Mouse (Mus musculus): Measurements from ENCODE around the gene Slc12a4. TPM values are rescaled to one million over a fixed set of nuclear protein-coding genes. Genes with fewer than 3 reads are reported as not detected.

The Slc12a4 gene
- total and polyA plus RNA-seq, 3 experiments: 35.0 to 54.6 (median 38.1) TPM

- peak overlapping the region; percentile 99 for H3K9ac ChIP-seq (ENCODE audit: low read depth, low read length)
- no peak; the same call in 1 of the 2 replicates for TF ChIP-seq EP300 (IDR thresholded peaks at IDR 0.05; ENCODE audit: insufficient read depth, low read depth, low read length)
- no peaks in the 10 kb centered on the region for H3K36me3 ChIP-seq (ENCODE audit: control insufficient read depth, insufficient read depth, low read length)
- no peak for DNase-seq
- WGBS: under 1% methylated on average over 40 of the region's 40 CpGs
- intact Hi-C loops (cut with DNase I): loop anchor here (2.0 kb wide), 1 partner anchor 27 kb away; the partner anchor contains the start of gene Psmb10
- H3K4me3 ChIP-seq: peak overlapping the region; percentile 95
- peak overlapping the region; percentile 95 for H3K27ac ChIP-seq
- H3K4me1 ChIP-seq (ENCODE audit: control insufficient read depth, insufficient read depth, low read length): peaks cover 16% of the 10 kb centered on the region
- peaks cover 1% of the 10 kb centered on the region; the same call in 1 of the 2 replicates for H3K79me2 ChIP-seq (replicated peaks; ENCODE audit: control insufficient read depth, insufficient read depth, low read length)
- H3K27me3 ChIP-seq (ENCODE audit: control insufficient read depth, insufficient read depth, low read length): no peaks in the 10 kb centered on the region
Observed at GRCm38 (mm10) chr8:105965266-105965904, 512 bp downstream of the Slc12a4 start.

- H3K79me2 ChIP-seq (replicated peaks; ENCODE audit: control insufficient read depth, insufficient read depth, low read length): peaks cover 1% of the 10 kb centered on the region; the same call in 1 of the 2 replicates
- intact Hi-C loops (cut with DNase I): loop anchor here (2.0 kb wide), 1 partner anchor 26 kb away; the partner anchor contains the start of gene Psmb10
- no peak for DNase-seq
- H3K9ac ChIP-seq (ENCODE audit: low read depth, low read length): peak overlapping the region; percentile 99
- H3K27me3 ChIP-seq (ENCODE audit: control insufficient read depth, insufficient read depth, low read length): no peaks in the 10 kb centered on the region
- H3K4me1 ChIP-seq (ENCODE audit: control insufficient read depth, insufficient read depth, low read length): peaks cover 19% of the 10 kb centered on the region
- H3K36me3 ChIP-seq (ENCODE audit: control insufficient read depth, insufficient read depth, low read length): no peaks in the 10 kb centered on the region
- H3K4me3 ChIP-seq: peak overlapping the region; percentile 95
- H3K27ac ChIP-seq: peak overlapping the region; percentile 95
- WGBS: 31% methylated on average over 12 of the region's 12 CpGs
- TF ChIP-seq EP300 (IDR thresholded peaks at IDR 0.05; ENCODE audit: insufficient read depth, low read depth, low read length): no peak
- no peak for TF ChIP-seq CTCF (IDR thresholded peaks at IDR 0.05)
- no peak for TF ChIP-seq POLR2A (IDR thresholded peaks at IDR 0.05; ENCODE audit: insufficient read depth, low read depth, low read length)
Observed at GRCm38 (mm10) chr8:105964506-105965265, 1.2 kb downstream of the Slc12a4 start.

GRCm38 (mm10) chr8:105961536-105961935 lies 4.4 kb downstream of the Slc12a4 start:
- peaks cover 28% of the 10 kb centered on the region for H3K4me1 ChIP-seq (ENCODE audit: control insufficient read depth, insufficient read depth, low read length)
- intact Hi-C loops (cut with DNase I): no loop called here
- no peak overlapping the region for H3K27ac ChIP-seq
- DNase-seq: no peak
- no peak overlapping the region for H3K4me3 ChIP-seq
- peaks cover 6% of the 10 kb centered on the region for H3K36me3 ChIP-seq (ENCODE audit: control insufficient read depth, insufficient read depth, low read length)
- no peaks in the 10 kb centered on the region for H3K27me3 ChIP-seq (ENCODE audit: control insufficient read depth, insufficient read depth, low read length)
- TF ChIP-seq EP300 (IDR thresholded peaks at IDR 0.05; ENCODE audit: insufficient read depth, low read depth, low read length) (no peak), CTCF (IDR thresholded peaks at IDR 0.05) (no peak), POLR2A (IDR thresholded peaks at IDR 0.05; ENCODE audit: insufficient read depth, low read depth, low read length) (no peak)
- 74% methylated on average over 10 of the region's 10 CpGs for WGBS
- H3K79me2 ChIP-seq (replicated peaks; ENCODE audit: control insufficient read depth, insufficient read depth, low read length): peaks cover 1% of the 10 kb centered on the region; the same call in 1 of the 2 replicates
- H3K9ac ChIP-seq (ENCODE audit: low read depth, low read length): no peak overlapping the region

GRCm38 (mm10) chr8:105961101-105961500 lies 4.8 kb downstream of the Slc12a4 start:
- DNase-seq: no peak
- TF ChIP-seq CTCF (IDR thresholded peaks at IDR 0.05): no peak
- intact Hi-C loops (cut with DNase I): no loop called here
- H3K9ac ChIP-seq (ENCODE audit: low read depth, low read length): no peak overlapping the region
- H3K36me3 ChIP-seq (ENCODE audit: control insufficient read depth, insufficient read depth, low read length): peaks cover 6% of the 10 kb centered on the region
- no peak overlapping the region for H3K4me3 ChIP-seq
- H3K4me1 ChIP-seq (ENCODE audit: control insufficient read depth, insufficient read depth, low read length): peaks cover 28% of the 10 kb centered on the region
- H3K27me3 ChIP-seq (ENCODE audit: control insufficient read depth, insufficient read depth, low read length): no peaks in the 10 kb centered on the region
- 86% methylated on average over 14 of the region's 14 CpGs for WGBS
- H3K79me2 ChIP-seq (replicated peaks; ENCODE audit: control insufficient read depth, insufficient read depth, low read length): peaks cover 1% of the 10 kb centered on the region; the same call in 1 of the 2 replicates
- no peak overlapping the region for H3K27ac ChIP-seq

GRCm38 (mm10) chr8:105959350-105959749 lies 6.5 kb downstream of the Slc12a4 start:
- no peak overlapping the region for H3K9ac ChIP-seq (ENCODE audit: low read depth, low read length)
- TF ChIP-seq EP300 (IDR thresholded peaks at IDR 0.05; ENCODE audit: insufficient read depth, low read depth, low read length) (no peak), POLR2A (IDR thresholded peaks at IDR 0.05; ENCODE audit: insufficient read depth, low read depth, low read length) (no peak), CTCF (IDR thresholded peaks at IDR 0.05) (no peak)
- WGBS: 60% methylated on average over 7 of the region's 7 CpGs
- intact Hi-C loops (cut with DNase I): no loop called here
- H3K4me1 ChIP-seq (ENCODE audit: control insufficient read depth, insufficient read depth, low read length): peaks cover 22% of the 10 kb centered on the region
- H3K36me3 ChIP-seq (ENCODE audit: control insufficient read depth, insufficient read depth, low read length): peaks cover 6% of the 10 kb centered on the region
- peak overlapping the region; percentile 9; the same call in 1 of the 2 replicates for H3K27ac ChIP-seq
- H3K79me2 ChIP-seq (replicated peaks; ENCODE audit: control insufficient read depth, insufficient read depth, low read length): no peaks in the 10 kb centered on the region
- no peak overlapping the region for H3K4me3 ChIP-seq
- no peaks in the 10 kb centered on the region for H3K27me3 ChIP-seq (ENCODE audit: control insufficient read depth, insufficient read depth, low read length)
- DNase-seq: peak; percentile 59 to 60

- Histone ChIP-seq H3K27me3 (ENCODE audit: control insufficient read depth, insufficient read depth, low read length) (no peaks in the 10 kb centered on the region), H3K4me3 (no peak overlapping the region), H3K4me1 (ENCODE audit: control insufficient read depth, insufficient read depth, low read length) (peaks cover 18% of the 10 kb centered on the region), H3K36me3 (ENCODE audit: control insufficient read depth, insufficient read depth, low read length) (peaks cover 6% of the 10 kb centered on the region), H3K79me2 (replicated peaks; ENCODE audit: control insufficient read depth, insufficient read depth, low read length) (no peaks in the 10 kb centered on the region), H3K27ac (peak overlapping the region; percentile 53), H3K9ac (ENCODE audit: low read depth, low read length) (no peak overlapping the region)
- peak; percentile 67 for TF ChIP-seq CTCF (IDR thresholded peaks at IDR 0.05)
- 0 out of 2 replicates have a peak, but pooled peaks have one; percentile 58 for TF ChIP-seq EP300 (IDR thresholded peaks at IDR 0.05; ENCODE audit: insufficient read depth, low read depth, low read length)
- no peak for TF ChIP-seq POLR2A (IDR thresholded peaks at IDR 0.05; ENCODE audit: insufficient read depth, low read depth, low read length)
- intact Hi-C loops (cut with DNase I): no loop called here
- DNase-seq: peak; percentile 53 to 70
- WGBS: 22% methylated on average over 3 of the region's 4 CpGs
Observed at GRCm38 (mm10) chr8:105957813-105958212, 8.1 kb downstream of the Slc12a4 start.
